Mouse (Mus musculus) gastrocnemius, adult 8-10 months (tissue): Measurements from ENCODE around the gene Fuca1. TPM values are rescaled to one million over a fixed set of nuclear protein-coding genes. Genes with fewer than 3 reads are reported as not detected.
"Not testable (repeated sequence)": the region's sequence is repeated elsewhere in the genome, so short reads cannot be mapped to it uniquely, and the experiment has no call there.

ENCODE experiments used
- DNase-seq, 2 experiments: peaks; one replicate each; pipeline ENCODE4 v3.0.0; 2022; ENCODE audit warnings: low spot score in 2 of 2
- total RNA-seq, 4 experiments: library from RNA; stranded (reverse); gene quantifications; 2 replicates each; pipeline ENCODE4 v1.2.4; 2022

Fuca1 gene
- total RNA-seq, 4 experiments from 2014 or later: 14.8 to 28.3 (median 23.6) TPM

- no peak for DNase-seq
Observed at GRCm38 (mm10) chr4:135976146-135976545, 55.6 kb downstream of the Fuca1 start.

- not testable (repeated sequence) for DNase-seq
Observed at GRCm38 (mm10) chr4:135980223-135980622, 59.7 kb downstream of the Fuca1 start.

GRCm38 (mm10) chr4:135981524-135982063, 61.1 kb downstream of the Fuca1 start:
- no peak for DNase-seq

GRCm38 (mm10) chr4:135984556-135984955, 64.0 kb downstream of the Fuca1 start:
- DNase-seq: no peak

GRCm38 (mm10) chr4:135985193-135985592, 64.7 kb downstream of the Fuca1 start:
- no peak for DNase-seq

GRCm38 (mm10) chr4:135985769-135986168, 65.2 kb downstream of the Fuca1 start:
- DNase-seq: no peak

- no peak for DNase-seq
Observed at GRCm38 (mm10) chr4:135986301-135986942, 65.9 kb downstream of the Fuca1 start.

GRCm38 (mm10) chr4:135986943-135987710, 66.6 kb downstream of the Fuca1 start, which contains the start of gene Pithd1:
Gene Pithd1, minus strand, starts transcription at chr4:135987264.
- DNase-seq: peak; percentile 91 to 92

- DNase-seq: no peak
Observed at GRCm38 (mm10) chr4:135987714-135988113, 67.2 kb downstream of the Fuca1 start.

Other genes with a start within 250 kb of the Fuca1 start
- gene Ifnlr1, start 234.4 kb upstream of the Fuca1 start, total RNA-seq: under 1 TPM; 0.13 to 0.38 (median 0.28) TPM
- gene Il22ra1, start 192.6 kb upstream of the Fuca1 start, total RNA-seq: not detected
- 10 to 100 TPM; 40.8 to 54.5 (median 43.3) TPM for gene Myom3, start 161.0 kb upstream of the Fuca1 start, total RNA-seq
- gene Srsf10, start 65.0 kb upstream of the Fuca1 start, total RNA-seq: 10 to 100 TPM; 14.3 to 27.1 (median 22.0) TPM
- 10 to 100 TPM; 30.2 to 36.3 (median 32.7) TPM for gene Pnrc2, start 46.9 kb upstream of the Fuca1 start, total RNA-seq
- gene Cnr2, start 25.3 kb upstream of the Fuca1 start, total RNA-seq: under 1 TPM in 3 of 4 experiments, not detected in 1; 0.05 to 0.11 (median 0.07) TPM
- gene Hmgcl, start 25.7 kb downstream of the Fuca1 start, total RNA-seq: 10 to 100 TPM; 39.8 to 44.0 (median 42.0) TPM
- gene Gale, start 43.0 kb downstream of the Fuca1 start, total RNA-seq: 1 to 10 TPM in 1 of 4 experiments, under 1 TPM in 2, not detected in 1; 0.40 to 1.3 (median 0.72) TPM
- gene Lypla2, start 51.9 kb downstream of the Fuca1 start, total RNA-seq: 10 to 100 TPM; 27.0 to 33.7 (median 30.8) TPM
- 10 to 100 TPM; 26.9 to 31.9 (median 28.9) TPM for gene Pithd1, start 66.5 kb downstream of the Fuca1 start, total RNA-seq
- 10 to 100 TPM; 56.6 to 70.4 (median 62.9) TPM for gene Eloa, start 101.0 kb downstream of the Fuca1 start, total RNA-seq
- 100 to 1,000 TPM; 119 to 244 (median 192) TPM for gene Rpl11, start 132.7 kb downstream of the Fuca1 start, total RNA-seq
- 10 to 100 TPM in 1 of 4 experiments, 1 to 10 TPM in 3; 8.7 to 16.7 (median 9.6) TPM for gene Id3, start 222.8 kb downstream of the Fuca1 start, total RNA-seq